Mouse (Mus musculus): ENCODE measurements around the gene Hist1h2af.

Hist1h2af gene

GRCm38 (mm10) chr13:23575864-23576313 is 42.2 kb downstream of the Hist1h2af start:
- DNase-seq (ENCODE audit: low read depth, low spot score), result peak; percentile 50

GRCm38 (mm10) chr13:23576351-23576881 is 42.7 kb downstream of the Hist1h2af start:
- DNase-seq (ENCODE audit: low read depth, low spot score), result peak; percentile 87

GRCm38 (mm10) chr13:23576906-23577639 is 43.4 kb downstream of the Hist1h2af start:
- DNase-seq (ENCODE audit: low read depth, low spot score), result peak; percentile 37

- DNase-seq (ENCODE audit: low read depth, low spot score), result no peak
These were observed 44.1 kb downstream of the Hist1h2af start for GRCm38 (mm10) chr13:23577835-23578234.

- DNase-seq (ENCODE audit: low read depth, low spot score), result peak; percentile 97
These were observed 47.9 kb downstream of the Hist1h2af start, which contains the start of gene Hist1h4d for GRCm38 (mm10) chr13:23581408-23582218. Hist1h4d (plus strand) TSS chr13:23581598.

GRCm38 (mm10) chr13:23582219-23583056 is 48.7 kb downstream of the Hist1h2af start:
- peak; percentile 88 for DNase-seq (ENCODE audit: low read depth, low spot score)

- DNase-seq (ENCODE audit: low read depth, low spot score), result no peak
These were observed 49.8 kb downstream of the Hist1h2af start for GRCm38 (mm10) chr13:23583387-23584068.

Measured in ZHBTc4 (cell line).